Mouse (Mus musculus) urinary bladder, adult 18-20 months (tissue): Measurements from ENCODE around the gene Ccdc177.

Experiments
- DNase-seq, 2 experiments: peaks; one replicate each; pipeline ENCODE4 v3.0.0; 2022; ENCODE audit warnings: low spot score in 2 of 2, mixed read lengths in 2 of 2

Ccdc177 gene

GRCm38 (mm10) chr12:80785005-80785404, 24.5 kb upstream of the Ccdc177 start:
- no peak for DNase-seq

GRCm38 (mm10) chr12:80783889-80784288, 23.4 kb upstream of the Ccdc177 start:
- DNase-seq: no peak

- no peak for DNase-seq
These were observed 22.4 kb upstream of the Ccdc177 start for GRCm38 (mm10) chr12:80782892-80783291.

- no peak for DNase-seq
These were observed 21.7 kb upstream of the Ccdc177 start for GRCm38 (mm10) chr12:80782190-80782589.

- no peak for DNase-seq
These were observed 19.3 kb upstream of the Ccdc177 start for GRCm38 (mm10) chr12:80779760-80780159.

GRCm38 (mm10) chr12:80778188-80778936, 17.9 kb upstream of the Ccdc177 start:
- DNase-seq: no peak

- no peak for DNase-seq
These were observed 15.7 kb upstream of the Ccdc177 start for GRCm38 (mm10) chr12:80776046-80776634.

- DNase-seq: no peak
These were observed 14.3 kb upstream of the Ccdc177 start for GRCm38 (mm10) chr12:80774786-80775185.

- peak; percentile 41 to 61 for DNase-seq
These were observed 9.2 kb upstream of the Ccdc177 start for GRCm38 (mm10) chr12:80769697-80770096.

- no peak for DNase-seq
These were observed 3.6 kb upstream of the Ccdc177 start for GRCm38 (mm10) chr12:80764116-80764515.

GRCm38 (mm10) chr12:80762982-80763381, 2.5 kb upstream of the Ccdc177 start:
- DNase-seq: no peak

GRCm38 (mm10) chr12:80759713-80760395, 633 bp downstream of the Ccdc177 start:
- DNase-seq: peak in 1 of 2 experiments; percentile 15

GRCm38 (mm10) chr12:80759387-80759712, 1.1 kb downstream of the Ccdc177 start:
- DNase-seq: no peak

- DNase-seq: peak in 1 of 2 experiments; percentile 31
These were observed 1.7 kb downstream of the Ccdc177 start for GRCm38 (mm10) chr12:80758559-80759386.

- peak; percentile 51 to 60 for DNase-seq
These were observed 2.5 kb downstream of the Ccdc177 start for GRCm38 (mm10) chr12:80757751-80758558.

- DNase-seq: no peak
These were observed 8.9 kb downstream of the Ccdc177 start for GRCm38 (mm10) chr12:80751556-80751955.

GRCm38 (mm10) chr12:80746031-80746813, 14.3 kb downstream of the Ccdc177 start:
- no peak for DNase-seq

- no peak for DNase-seq
These were observed 15.9 kb downstream of the Ccdc177 start for GRCm38 (mm10) chr12:80744614-80745013.

GRCm38 (mm10) chr12:80739482-80739881, 21.0 kb downstream of the Ccdc177 start:
- DNase-seq: no peak

GRCm38 (mm10) chr12:80737283-80737600, 23.2 kb downstream of the Ccdc177 start:
- DNase-seq: no peak
